Mouse (Mus musculus) neural tube, embryonic 13.5 days (tissue): ENCODE data around the gene Cyb5d1. TPM values are rescaled to one million over a fixed set of nuclear protein-coding genes. Genes with fewer than 3 reads are reported as not detected.

Source experiments
- ATAC-seq: fragments of 200-750 bp; cut with Nextera tagmentation; 2 replicates; pipeline ENCODE4 v1.8.0; 2017; ENCODE audit warnings: low read depth, mild to moderate bottlenecking, moderate TSS enrichment, moderate library complexity
- H3K27ac ChIP-seq: fragments of 300-500 bp; sonication (generic); replicated peaks from 2 replicates; pipeline ENCODE4 v1.5.1; 2015; ENCODE audit warnings: moderate library complexity, mild to moderate bottlenecking, inconsistent platforms
- H3K27me3 ChIP-seq: fragments of 300-500 bp; sonication (generic); 2 replicates; pipeline ENCODE4 v1.6.1; 2015; ENCODE audit warnings: mild to moderate bottlenecking, inconsistent platforms
- H3K36me3 ChIP-seq: fragments of 300-500 bp; sonication (generic); 2 replicates; pipeline ENCODE4 v1.6.1; 2015; ENCODE audit warnings: mild to moderate bottlenecking, inconsistent platforms
- H3K4me1 ChIP-seq: fragments of 300-500 bp; sonication (generic); replicated peaks from 2 replicates; pipeline ENCODE4 v1.6.1; 2015; ENCODE audit warnings: inconsistent platforms
- H3K4me2 ChIP-seq: fragments of 300-500 bp; sonication (generic); 2 replicates; pipeline ENCODE4 v1.6.1; 2015; ENCODE audit warnings: inconsistent platforms, mild to moderate bottlenecking, moderate library complexity
- H3K4me3 ChIP-seq: fragments of 300-500 bp; sonication (generic); 2 replicates; pipeline ENCODE4 v1.5.1; 2015; ENCODE audit warnings: mild to moderate bottlenecking, inconsistent platforms
- H3K9ac ChIP-seq: fragments of 300-500 bp; sonication (generic); 2 replicates; pipeline ENCODE4 v1.6.1; 2015; ENCODE audit warnings: moderate library complexity, mild to moderate bottlenecking, inconsistent platforms
- H3K9me3 ChIP-seq: fragments of 300-500 bp; sonication (generic); 2 replicates; pipeline ENCODE4 v1.6.1; 2016; ENCODE audit warnings: inconsistent platforms
- WGBS: fragments of 180-500 bp; shearing (Covaris S2); methylation state at CpG from one replicate; pipeline ENCODE4 v1.1.7; 2015; 5-methylcytosine and 5-hydroxymethylcytosine counted together
- polyA plus RNA-seq: library from polyadenylated mRNA; unstranded; fragments of >200 nt; fragmentation: Nextera tagmentation; extraction: Ambion mirVana; gene quantifications from 2 replicates; pipeline ENCODE4 v1.2.1, GENCODE M21; 2015

Cyb5d1 gene
- polyA plus RNA-seq, 1 experiment from 2014 or later = 39.2 TPM

- H3K4me2 ChIP-seq = peak overlapping the region; percentile 96
- no peak overlapping the region for H3K27ac ChIP-seq
- peaks cover 28% of the 10 kb centered on the region for H3K27me3 ChIP-seq
- WGBS = 13% methylated on average over 25 of the region's 25 CpGs
- no peaks in the 10 kb centered on the region for H3K36me3 ChIP-seq
- no peak for ATAC-seq
- 0 out of 2 replicates have a peak overlapping the region, but pooled peaks have one; percentile 90 for H3K4me3 ChIP-seq
- peak overlapping the region; percentile 31 for H3K9ac ChIP-seq
- peaks cover 48% of the 10 kb centered on the region for H3K4me1 ChIP-seq
- no peaks in the 10 kb centered on the region for H3K9me3 ChIP-seq
These were observed 25.9 kb upstream of the Cyb5d1 start for GRCm38 (mm10) chr11:69421131-69421977.

GRCm38 (mm10) chr11:69420554-69421000 lies 25.1 kb upstream of the Cyb5d1 start:
- H3K27me3 ChIP-seq = peaks cover 28% of the 10 kb centered on the region
- H3K36me3 ChIP-seq = no peaks in the 10 kb centered on the region
- no peak overlapping the region for H3K27ac ChIP-seq
- peaks cover 48% of the 10 kb centered on the region for H3K4me1 ChIP-seq
- WGBS = 10% methylated on average over 10 of the region's 10 CpGs
- peak overlapping the region; percentile 90 for H3K4me3 ChIP-seq
- H3K9ac ChIP-seq = peak overlapping the region; percentile 64
- H3K4me2 ChIP-seq = peak overlapping the region; percentile 96
- H3K9me3 ChIP-seq = no peaks in the 10 kb centered on the region
- no peak for ATAC-seq

GRCm38 (mm10) chr11:69419813-69420553 lies 24.6 kb upstream of the Cyb5d1 start:
- H3K4me3 ChIP-seq = peak overlapping the region; percentile 90
- no peaks in the 10 kb centered on the region for H3K9me3 ChIP-seq
- ATAC-seq = no peak
- H3K27ac ChIP-seq = peak overlapping the region; percentile 100
- H3K9ac ChIP-seq = peak overlapping the region; percentile 64
- H3K27me3 ChIP-seq = peaks cover 28% of the 10 kb centered on the region
- WGBS = under 1% methylated on average over 31 of the region's 31 CpGs
- peak overlapping the region; percentile 96 for H3K4me2 ChIP-seq
- H3K36me3 ChIP-seq = no peaks in the 10 kb centered on the region
- peaks cover 50% of the 10 kb centered on the region for H3K4me1 ChIP-seq

- peak overlapping the region; percentile 64 for H3K9ac ChIP-seq
- no peaks in the 10 kb centered on the region for H3K9me3 ChIP-seq
- peaks cover 28% of the 10 kb centered on the region for H3K27me3 ChIP-seq
- no peaks in the 10 kb centered on the region for H3K36me3 ChIP-seq
- ATAC-seq = peak; percentile 1; the same call in 1 of the 2 replicates
- H3K4me1 ChIP-seq = peaks cover 56% of the 10 kb centered on the region
- H3K4me3 ChIP-seq = peak overlapping the region; percentile 90
- H3K27ac ChIP-seq = peak overlapping the region; percentile 100
- H3K4me2 ChIP-seq = peak overlapping the region; percentile 96
- WGBS = 0% methylated on average over 19 of the region's 19 CpGs
These were observed 24.0 kb upstream of the Cyb5d1 start for GRCm38 (mm10) chr11:69419443-69419812.

GRCm38 (mm10) chr11:69418481-69419442 lies 23.3 kb upstream of the Cyb5d1 start:
- WGBS = under 1% methylated on average over 45 of the region's 45 CpGs
- Histone ChIP-seq H3K27me3 (peaks cover 28% of the 10 kb centered on the region), H3K4me2 (peak overlapping the region; percentile 96), H3K9ac (peak overlapping the region; percentile 100), H3K4me1 (peaks cover 62% of the 10 kb centered on the region), H3K9me3 (no peaks in the 10 kb centered on the region), H3K36me3 (no peaks in the 10 kb centered on the region), H3K4me3 (peak overlapping the region; percentile 90), H3K27ac (peak overlapping the region; percentile 100)
- ATAC-seq = peak; percentile 91

GRCm38 (mm10) chr11:69417449-69418384 lies 22.3 kb upstream of the Cyb5d1 start:
- Histone ChIP-seq H3K36me3 (peaks cover 8% of the 10 kb centered on the region), H3K27ac (peak overlapping the region; percentile 100), H3K9ac (peak overlapping the region; percentile 100), H3K4me2 (peak overlapping the region; percentile 96), H3K4me1 (peaks cover 73% of the 10 kb centered on the region), H3K9me3 (no peaks in the 10 kb centered on the region), H3K4me3 (peak overlapping the region; percentile 90), H3K27me3 (peaks cover 24% of the 10 kb centered on the region)
- under 1% methylated on average over 39 of the region's 39 CpGs for WGBS
- peak; percentile 29 for ATAC-seq

- H3K27me3 ChIP-seq = peaks cover 17% of the 10 kb centered on the region
- H3K27ac ChIP-seq = peak overlapping the region; percentile 100
- no peak for ATAC-seq
- H3K4me3 ChIP-seq = peak overlapping the region; percentile 90
- 4% methylated on average over 8 of the region's 8 CpGs for WGBS
- no peaks in the 10 kb centered on the region for H3K9me3 ChIP-seq
- H3K9ac ChIP-seq = peak overlapping the region; percentile 100
- H3K4me1 ChIP-seq = peaks cover 80% of the 10 kb centered on the region
- H3K4me2 ChIP-seq = peak overlapping the region; percentile 96
- H3K36me3 ChIP-seq = peaks cover 14% of the 10 kb centered on the region
These were observed 21.6 kb upstream of the Cyb5d1 start for GRCm38 (mm10) chr11:69416921-69417448.

GRCm38 (mm10) chr11:69416509-69416908 lies 21.1 kb upstream of the Cyb5d1 start:
- Histone ChIP-seq H3K4me3 (peak overlapping the region; percentile 90), H3K36me3 (peaks cover 18% of the 10 kb centered on the region), H3K27ac (peak overlapping the region; percentile 100), H3K27me3 (peaks cover 12% of the 10 kb centered on the region), H3K4me1 (peaks cover 83% of the 10 kb centered on the region), H3K9ac (peak overlapping the region; percentile 100), H3K9me3 (no peaks in the 10 kb centered on the region), H3K4me2 (peak overlapping the region; percentile 96)
- WGBS = under 1% methylated on average over 4 of the region's 4 CpGs
- no peak for ATAC-seq

- no peaks in the 10 kb centered on the region for H3K9me3 ChIP-seq
- H3K27me3 ChIP-seq = peaks cover 5% of the 10 kb centered on the region
- peaks cover 18% of the 10 kb centered on the region for H3K36me3 ChIP-seq
- H3K4me2 ChIP-seq = peak overlapping the region; percentile 96
- peak overlapping the region; percentile 100 for H3K9ac ChIP-seq
- peak overlapping the region; percentile 100 for H3K27ac ChIP-seq
- H3K4me3 ChIP-seq = peak overlapping the region; percentile 90
- peak; percentile 16 for ATAC-seq
- WGBS = 0% methylated on average over 10 of the region's 25 CpGs
- peaks cover 78% of the 10 kb centered on the region for H3K4me1 ChIP-seq
These were observed 20.4 kb upstream of the Cyb5d1 start for GRCm38 (mm10) chr11:69415668-69416451.

GRCm38 (mm10) chr11:69415327-69415667 lies 19.9 kb upstream of the Cyb5d1 start:
- Histone ChIP-seq H3K4me1 (peaks cover 75% of the 10 kb centered on the region), H3K9ac (peak overlapping the region; percentile 100), H3K27ac (peak overlapping the region; percentile 100), H3K4me3 (peak overlapping the region; percentile 90), H3K36me3 (peaks cover 18% of the 10 kb centered on the region), H3K4me2 (peak overlapping the region; percentile 96), H3K27me3 (no peaks in the 10 kb centered on the region), H3K9me3 (no peaks in the 10 kb centered on the region)
- peak; percentile 4; the same call in 1 of the 2 replicates for ATAC-seq
- WGBS = 0% methylated on average over 3 of the region's 3 CpGs
